Mouse (Mus musculus): Measurements from ENCODE around the gene Sec31a.

The Sec31a gene

GRCm38 (mm10) chr5:100410281-100410680 lies 5.8 kb downstream of the Sec31a start:
- no peak for DNase-seq (ENCODE audit: low spot score in 2 of 2)

DNA sequence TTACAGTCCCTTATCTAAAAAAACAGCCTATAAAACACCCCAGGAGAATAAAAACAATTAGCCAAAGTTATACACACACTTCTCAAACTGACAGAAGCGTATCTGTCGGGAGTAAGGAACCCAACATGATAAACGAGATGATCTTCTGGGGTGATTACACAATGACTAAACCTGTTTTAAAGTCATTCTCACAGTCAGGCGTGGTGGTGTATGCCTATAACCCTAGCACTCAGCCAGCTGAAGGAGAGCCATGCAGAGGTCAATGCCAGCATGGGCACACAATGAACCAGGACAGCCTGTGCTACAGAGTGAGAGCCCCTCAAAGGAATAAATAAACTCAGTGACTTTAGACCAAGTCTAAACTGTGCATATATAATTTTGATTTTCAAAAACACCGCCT lies 7.5 kb downstream of the Sec31a start:
- no peak for DNase-seq (ENCODE audit: low spot score in 2 of 2)

GRCm38 (mm10) chr5:100396753-100397152 lies 19.3 kb downstream of the Sec31a start:
- no peak for DNase-seq (ENCODE audit: low spot score in 2 of 2)

DNA sequence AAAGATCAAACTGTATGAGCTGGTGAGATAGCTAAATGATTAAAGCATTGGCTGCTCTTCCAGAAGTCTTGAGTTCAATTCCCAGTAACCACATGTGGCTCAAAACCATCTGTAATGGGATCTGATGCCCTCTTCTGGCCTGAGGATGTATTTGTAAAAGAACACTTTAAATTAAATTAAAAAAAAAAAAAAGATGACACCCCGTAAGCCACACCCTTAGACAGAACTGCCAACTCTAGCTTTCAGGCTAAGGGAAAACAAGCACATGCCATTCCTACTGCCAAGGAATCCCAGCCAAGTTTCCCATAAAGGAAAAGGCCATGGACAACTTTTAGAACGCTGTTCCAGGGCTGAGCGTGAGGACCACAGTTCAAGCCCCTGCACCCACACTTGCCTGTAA lies 22.4 kb downstream of the Sec31a start:
- DNase-seq (ENCODE audit: low spot score in 2 of 2), result no peak

- DNase-seq (ENCODE audit: low spot score in 2 of 2), result no peak
These were observed 23.5 kb downstream of the Sec31a start for GRCm38 (mm10) chr5:100392436-100392955.

DNA sequence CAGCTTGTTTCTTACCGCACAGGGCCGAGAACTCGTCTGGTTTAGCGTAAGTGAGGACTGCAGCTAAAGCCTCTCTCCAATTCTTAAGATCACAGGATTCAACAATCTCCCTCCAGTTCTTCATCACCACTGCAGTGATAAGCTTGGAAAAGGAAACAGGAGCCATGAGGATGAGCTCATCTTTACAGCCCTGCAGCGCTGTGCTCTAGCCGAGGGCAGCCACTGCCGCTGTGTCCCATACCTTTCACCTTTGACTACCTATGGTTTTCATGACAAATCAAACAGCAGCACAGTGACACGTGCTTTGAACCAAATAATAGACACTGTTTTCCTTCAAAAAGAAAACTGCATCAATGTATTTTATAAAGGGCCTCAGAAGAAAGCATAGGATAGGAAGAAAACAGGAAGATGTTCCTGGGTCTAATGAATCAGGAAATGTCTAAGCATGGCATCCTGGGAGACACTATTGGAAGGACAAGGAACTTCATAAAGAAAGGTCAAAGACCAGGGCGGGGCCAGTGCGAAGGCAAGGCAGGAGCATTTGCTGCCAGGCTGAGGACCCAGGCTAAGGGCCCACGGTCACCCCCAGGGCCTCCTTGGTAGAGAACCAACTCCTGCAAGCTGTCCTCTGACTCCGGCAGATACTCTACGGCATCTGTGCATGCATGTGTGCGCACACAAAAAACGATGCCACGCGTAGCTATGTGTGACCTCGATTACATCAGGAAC lies 32.1 kb downstream of the Sec31a start:
- no peak for DNase-seq (ENCODE audit: low spot score in 2 of 2)

- peak in 1 of 2 experiments; percentile 14 for DNase-seq (ENCODE audit: low spot score in 2 of 2)
These were observed 34.9 kb downstream of the Sec31a start for GRCm38 (mm10) chr5:100381094-100381493.

DNA sequence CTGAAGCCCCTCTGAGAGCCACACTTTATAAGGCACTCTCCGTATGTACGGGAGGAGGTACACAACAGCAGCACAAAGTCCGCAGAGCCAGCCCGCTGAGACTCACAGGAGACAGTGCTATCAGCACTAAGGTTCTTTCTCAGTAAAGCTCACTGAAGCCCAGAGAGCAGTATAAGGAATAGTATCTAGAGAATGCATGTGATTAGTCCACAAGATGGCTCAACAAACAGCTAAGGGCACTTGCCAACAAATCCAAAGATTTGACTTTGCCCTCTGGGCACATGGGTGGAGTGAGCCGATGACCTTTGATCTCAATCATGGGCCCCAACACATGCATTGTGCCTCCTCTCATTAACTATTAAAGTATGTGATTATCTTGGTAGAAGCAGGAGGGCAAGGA lies 35.8 kb downstream of the Sec31a start:
- no peak for DNase-seq (ENCODE audit: low spot score in 2 of 2)

DNA sequence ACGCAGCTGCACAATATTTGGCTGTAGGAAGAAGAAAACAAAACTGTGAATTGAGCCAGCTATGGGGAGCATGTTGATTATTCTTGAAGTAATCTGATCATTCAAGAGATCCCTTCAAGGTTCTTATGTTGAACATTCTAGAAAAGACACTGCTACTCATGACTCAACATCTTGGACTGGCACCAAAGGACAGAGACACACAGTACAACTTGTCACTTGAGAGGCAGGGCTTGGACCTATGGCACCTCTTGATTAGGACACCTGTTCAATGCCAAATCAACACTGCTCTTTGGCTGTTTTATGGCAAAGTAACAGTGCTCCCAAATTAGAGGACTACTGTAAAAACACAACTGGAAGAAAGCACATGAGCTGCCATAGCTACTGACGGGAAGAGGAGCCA lies 37.1 kb downstream of the Sec31a start:
- no peak for DNase-seq (ENCODE audit: low spot score in 2 of 2)

GRCm38 (mm10) chr5:100378211-100378610 lies 37.8 kb downstream of the Sec31a start:
- DNase-seq (ENCODE audit: low spot score in 2 of 2), result no peak

GRCm38 (mm10) chr5:100377376-100377775 lies 38.7 kb downstream of the Sec31a start:
- DNase-seq (ENCODE audit: low spot score in 2 of 2), result no peak

DNA sequence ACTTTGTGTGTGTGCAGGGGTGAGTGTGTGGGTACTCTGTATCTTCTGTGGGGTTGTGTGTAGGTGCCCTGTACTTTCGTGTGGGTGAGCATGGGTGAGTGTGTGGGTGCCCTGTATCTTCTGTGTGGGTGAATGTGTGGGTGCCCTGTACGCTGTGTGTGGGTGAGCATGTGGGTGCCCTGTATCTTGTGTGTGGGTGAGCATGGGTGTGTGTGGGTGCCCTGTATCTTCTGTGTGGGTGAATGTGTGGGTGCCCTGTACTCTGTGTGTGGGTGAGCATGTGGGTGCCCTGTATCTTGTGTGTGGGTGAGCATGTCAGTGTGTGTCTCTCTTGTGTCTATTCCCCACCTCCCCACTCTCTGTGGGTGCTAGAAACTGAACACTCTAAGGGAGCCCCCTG lies 41.3 kb downstream of the Sec31a start:
- DNase-seq (ENCODE audit: low spot score in 2 of 2), result no peak

GRCm38 (mm10) chr5:100373952-100374351 lies 42.1 kb downstream of the Sec31a start:
- peak in 1 of 2 experiments; percentile 33 for DNase-seq (ENCODE audit: low spot score in 2 of 2)

- DNase-seq (ENCODE audit: low spot score in 2 of 2), result no peak
These were observed 45.1 kb downstream of the Sec31a start for GRCm38 (mm10) chr5:100370919-100371318.

DNA sequence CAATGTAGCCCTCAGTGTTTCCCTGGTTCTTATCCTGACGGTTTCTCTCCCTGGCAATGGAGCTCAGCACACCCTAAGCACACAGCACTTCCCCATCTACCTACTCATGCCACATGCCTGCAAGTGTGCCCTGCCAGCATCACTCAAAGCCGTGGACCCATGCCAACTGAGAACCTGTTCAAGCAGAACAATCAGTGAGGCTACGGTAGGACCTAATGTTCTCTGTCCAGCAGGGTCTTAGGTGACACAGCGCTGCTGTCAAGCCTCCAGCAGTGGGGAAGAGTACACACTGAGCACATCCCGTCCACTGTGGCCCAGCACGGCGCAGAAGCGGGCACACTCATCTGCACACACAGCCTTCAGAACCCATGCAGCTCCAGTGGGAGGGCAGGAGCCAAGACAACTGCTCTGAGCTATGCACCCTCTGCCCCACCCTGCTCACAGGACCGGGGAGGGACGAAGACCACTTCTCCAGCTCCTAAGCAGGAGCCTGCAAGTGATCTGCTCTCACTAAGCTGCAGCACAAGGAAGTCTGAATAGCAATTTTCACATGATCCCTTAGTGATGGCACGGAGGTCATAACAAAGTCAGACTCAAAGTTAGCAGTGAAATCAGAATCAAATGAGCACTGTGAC lies 46.1 kb downstream of the Sec31a start:
- DNase-seq (ENCODE audit: low spot score in 2 of 2), result no peak

DNA sequence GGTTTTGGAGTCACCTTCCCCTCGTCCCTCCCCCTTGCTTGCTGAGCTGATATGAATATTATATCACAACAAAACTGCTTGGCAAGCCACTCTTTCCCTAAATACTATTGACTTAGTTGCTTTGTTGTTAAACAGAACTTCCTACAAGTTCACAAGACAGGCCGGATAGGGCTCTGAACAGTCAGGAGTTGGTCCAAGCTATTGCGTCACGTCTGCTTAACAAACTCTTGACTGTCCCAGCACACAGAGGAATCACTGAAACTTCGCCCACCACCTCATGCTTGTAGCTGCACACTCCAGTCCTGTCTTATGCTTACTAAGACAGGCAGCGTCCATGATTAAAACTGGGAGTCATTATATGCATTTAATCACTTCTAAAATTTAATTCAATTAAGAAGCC lies 46.9 kb downstream of the Sec31a start:
- no peak for DNase-seq (ENCODE audit: low spot score in 2 of 2)

GRCm38 (mm10) chr5:100368527-100368926 lies 47.5 kb downstream of the Sec31a start:
- DNase-seq (ENCODE audit: low spot score in 2 of 2), result no peak

DNA sequence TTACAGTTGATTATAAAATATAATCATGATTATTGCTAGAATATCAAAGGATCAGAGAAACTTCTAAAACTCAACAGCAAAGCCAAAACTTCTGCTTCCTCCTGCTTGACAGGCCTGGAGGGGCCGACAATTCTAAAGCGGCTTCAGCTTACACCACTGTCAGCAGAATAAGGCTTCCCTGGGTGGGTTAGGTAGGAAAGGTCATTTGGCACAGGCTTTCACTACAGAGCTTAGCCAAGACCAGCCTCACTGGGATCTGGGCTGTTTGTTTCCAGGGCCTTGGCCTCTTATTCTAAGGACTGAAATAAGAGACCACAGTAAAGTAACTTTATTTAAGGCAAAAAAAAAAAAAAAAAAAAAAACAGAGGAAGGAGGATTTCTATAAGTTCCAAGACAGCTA lies 49.0 kb downstream of the Sec31a start:
- no peak for DNase-seq (ENCODE audit: low spot score in 2 of 2)

DNA sequence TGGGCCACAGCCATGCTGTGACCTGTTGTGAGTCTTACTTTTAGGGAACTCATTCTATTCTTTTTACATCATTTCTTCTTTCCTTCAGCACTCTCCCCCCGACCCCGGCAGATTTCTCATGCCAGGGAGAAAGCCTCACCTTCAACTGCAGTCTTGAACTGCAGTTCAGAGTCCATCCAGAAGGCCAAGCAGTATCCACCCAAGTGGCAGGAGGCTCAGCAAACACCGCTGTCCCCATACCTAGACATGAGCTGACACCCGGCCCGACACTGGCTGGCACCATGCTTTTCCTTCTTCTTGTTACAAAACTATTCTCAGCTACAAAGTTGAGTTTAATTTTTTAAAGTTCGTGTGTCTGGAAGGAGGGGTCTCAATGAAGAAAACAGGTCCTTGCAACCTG lies 55.7 kb downstream of the Sec31a start:
- no peak for DNase-seq (ENCODE audit: low spot score in 2 of 2)

- DNase-seq (ENCODE audit: low spot score in 2 of 2), result no peak
These were observed 57.7 kb downstream of the Sec31a start for GRCm38 (mm10) chr5:100358334-100358733.

GRCm38 (mm10) chr5:100354644-100355043 lies 61.4 kb downstream of the Sec31a start:
- no peak for DNase-seq (ENCODE audit: low spot score in 2 of 2)

GRCm38 (mm10) chr5:100352986-100353848 lies 62.8 kb downstream of the Sec31a start:
- no peak for DNase-seq (ENCODE audit: low spot score in 2 of 2)
